Mouse (Mus musculus) heart, postnatal 0 days (tissue): ENCODE measurements around the gene Grasp. TPM values are rescaled to one million over a fixed set of nuclear protein-coding genes. Genes with fewer than 3 reads are reported as not detected.

Source experiments
- ATAC-seq: fragments of 200-750 bp; cut with Nextera tagmentation; 2 replicates; pipeline ENCODE4 v1.8.0; 2017; ENCODE audit warnings: low read depth, moderate number of reproducible peaks, moderate library complexity; ENCODE audit not compliant: insufficient read depth
- DNase-seq: peaks from one replicate; pipeline ENCODE4 v3.0.0-alpha.2; 2016; ENCODE audit warnings: low spot score
- H3K27ac ChIP-seq: fragments of 300-500 bp; sonication (generic); 2 replicates; pipeline ENCODE4 v1.5.1; 2014; ENCODE audit warnings: low read depth, mild to moderate bottlenecking
- H3K27me3 ChIP-seq: fragments of 300-500 bp; sonication (generic); 2 replicates; pipeline ENCODE4 v1.6.1; 2014; ENCODE audit warnings: low read length, mixed read lengths; ENCODE audit not compliant: control insufficient read depth, insufficient read depth
- H3K36me3 ChIP-seq: fragments of 300-500 bp; sonication (generic); replicated peaks from 2 replicates; pipeline ENCODE4 v1.6.1; 2014; ENCODE audit warnings: low read length, mixed read lengths; ENCODE audit not compliant: control insufficient read depth, insufficient read depth
- H3K4me1 ChIP-seq: fragments of 300-500 bp; sonication (generic); 2 replicates; pipeline ENCODE4 v1.6.1; 2014; ENCODE audit warnings: antibody characterized with exemption; ENCODE audit not compliant: control insufficient read depth, insufficient read depth
- H3K4me2 ChIP-seq: fragments of 300-500 bp; sonication (generic); 2 replicates; pipeline ENCODE4 v1.6.1; 2014; ENCODE audit warnings: low read depth, mild to moderate bottlenecking, low read length, moderate library complexity
- H3K4me3 ChIP-seq: fragments of 300-500 bp; sonication (generic); 2 replicates; pipeline ENCODE4 v1.5.1; 2014; ENCODE audit warnings: low read depth, low read length
- H3K9ac ChIP-seq: fragments of 300-500 bp; sonication (generic); replicated peaks from 2 replicates; pipeline ENCODE4 v1.6.1; 2014; ENCODE audit warnings: low read depth, low read length, mixed read lengths
- H3K9me3 ChIP-seq: fragments of 300-500 bp; sonication (generic); replicated peaks from 2 replicates; pipeline ENCODE4 v1.6.1; 2016; ENCODE audit warnings: low read length; ENCODE audit not compliant: control insufficient read depth
- CTCF ChIP-seq: IDR thresholded peaks from 2 replicates; pipeline ENCODE4 v1.5.1; 2016; ENCODE audit warnings: antibody characterized with exemption, control low read depth, low read depth
- EP300 ChIP-seq: IDR thresholded peaks from 2 replicates; pipeline ENCODE4 v1.6.1; 2016; ENCODE audit warnings: antibody characterized with exemption, low read depth
- WGBS: fragments of 180-500 bp; shearing (Covaris S2); extraction: QIAGEN DNeasy Blood & Tissue Kit; methylation state at CpG from one replicate; pipeline ENCODE4 v1.1.7; 2014; 5-methylcytosine and 5-hydroxymethylcytosine counted together
- polyA plus RNA-seq: library from polyadenylated mRNA; unstranded; fragments of >200 nt; fragmentation: Nextera tagmentation; extraction: Ambion mirVana; gene quantifications from 2 replicates; pipeline ENCODE4 v1.2.1, GENCODE M21; 2015
- total RNA-seq: library from RNA; depleted of rRNA; stranded (reverse); fragments of >200 nt; gene quantifications from 2 replicates; pipeline ENCODE4 v1.2.3, GENCODE M21; 2014; ENCODE audit warnings: low replicate concordance; rRNA removed

Grasp gene
- 8.0 and 21.3 TPM in 2 replicates for total RNA-seq
- polyA plus RNA-seq, result 2.0 and 2.3 TPM in 2 replicates

DNA sequence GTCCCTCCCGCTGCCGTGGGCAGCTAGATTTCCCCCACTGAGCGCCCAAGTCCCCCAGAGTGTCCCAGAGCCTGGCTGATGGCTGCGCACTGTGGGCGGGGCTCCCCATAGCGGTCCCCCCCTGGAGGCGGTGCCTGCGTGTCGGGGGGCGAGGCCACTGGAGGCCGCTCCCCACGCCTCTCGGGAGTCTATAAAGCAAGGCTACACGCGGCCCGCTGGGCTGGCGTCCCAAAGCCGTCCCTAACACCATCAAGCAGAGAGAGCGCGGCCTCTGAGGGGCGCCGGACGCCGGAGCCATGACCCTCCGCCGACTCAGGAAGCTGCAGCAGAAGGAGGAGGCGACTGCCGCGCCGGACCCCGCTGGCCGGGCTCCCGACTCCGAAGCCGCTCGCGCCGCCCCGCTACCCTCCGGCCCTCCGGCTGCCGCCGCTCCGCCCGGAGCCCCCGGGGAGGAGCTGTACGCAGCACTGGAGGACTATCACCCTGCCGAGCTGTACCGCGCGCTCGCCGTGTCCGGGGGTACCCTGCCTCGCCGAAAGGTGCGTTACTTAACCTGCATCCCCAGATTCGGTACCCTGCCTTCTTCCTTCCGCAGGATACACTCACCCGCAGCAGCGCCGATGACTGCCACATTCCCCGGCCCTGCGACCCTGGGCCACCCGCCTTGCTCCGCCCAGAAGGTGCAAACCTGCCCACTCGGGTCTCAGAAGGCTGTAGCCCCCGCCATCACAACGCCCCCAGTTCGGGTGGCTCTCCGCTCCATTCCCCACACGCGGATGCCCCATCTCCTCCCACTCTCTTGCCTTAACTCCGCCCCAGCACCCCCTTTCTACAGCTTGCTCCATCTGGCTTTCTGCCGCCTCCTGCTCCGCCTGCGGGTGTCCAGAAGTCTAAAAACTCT, at the start of gene Grasp:
Gene Grasp, plus strand, starts transcription at position 183 of the 901 bp plus-strand sequence.
- TF ChIP-seq EP300 (no peak), CTCF (no peak)
- H3K9ac ChIP-seq, result peak within 1 kb of the TSS; percentile 75
- peak within 1 kb of the TSS; percentile 93 for H3K4me2 ChIP-seq
- H3K9me3 ChIP-seq, result no peaks in the 10 kb centered on the region
- peak within 1 kb of the TSS; percentile 86 for H3K4me3 ChIP-seq
- DNase-seq (peak; percentile 86), ATAC-seq (peak; percentile 89)
- peaks cover 4% of the 10 kb centered on the region; the same call in 1 of the 2 replicates for H3K27me3 ChIP-seq
- 0 out of 2 replicates have a peak, but pooled peaks cover 5% of the 10 kb centered on the region for H3K4me1 ChIP-seq
- under 1% methylated on average over 63 of the region's 77 CpGs for WGBS
- H3K36me3 ChIP-seq, result peaks cover 5% of the 10 kb centered on the region; the same call in 1 of the 2 replicates
- peak within 1 kb of the TSS; percentile 82 for H3K27ac ChIP-seq

DNA sequence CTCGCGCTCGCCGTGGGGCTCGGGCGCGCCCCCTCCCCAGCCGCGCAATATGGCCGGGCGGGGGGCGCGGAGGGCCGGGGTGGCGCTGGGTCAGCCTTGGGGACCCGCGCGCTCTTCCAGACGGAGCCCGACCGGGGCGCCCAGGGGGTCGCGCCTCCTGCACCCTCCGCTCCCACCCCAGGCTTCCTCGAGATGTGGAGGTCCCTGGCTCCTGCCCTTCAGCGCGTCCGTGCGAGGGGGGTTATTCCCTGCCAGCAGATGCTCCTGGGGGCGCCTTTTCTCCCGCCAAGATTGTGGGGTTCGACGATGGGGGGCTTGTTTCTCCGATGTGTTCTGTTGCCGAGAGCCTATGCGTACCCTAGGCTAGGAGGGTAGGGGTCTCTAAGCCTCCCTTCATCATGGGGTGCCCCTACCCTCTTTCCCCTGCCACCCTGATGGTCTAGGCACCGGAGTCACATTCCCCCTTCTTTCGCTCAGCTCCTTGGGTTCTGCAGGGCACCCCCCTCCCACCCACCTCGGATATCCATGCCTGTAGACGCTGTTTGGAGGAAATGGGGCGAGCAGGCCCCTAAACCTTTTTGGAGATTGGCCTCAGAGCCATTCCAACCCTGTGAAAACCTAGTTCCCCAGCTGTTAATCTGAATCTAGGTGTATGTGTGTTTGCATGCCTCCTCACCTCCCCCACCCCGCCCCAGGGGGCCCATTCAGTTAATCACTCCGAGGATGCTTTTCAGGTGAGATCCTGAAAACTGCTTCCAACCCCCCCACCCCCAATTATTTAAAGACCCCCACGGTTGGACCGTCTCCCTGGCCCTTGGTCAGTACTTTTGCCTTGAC, 49.5 kb upstream of the Grasp start:
- H3K27me3 ChIP-seq, result no peaks in the 10 kb centered on the region
- H3K36me3 ChIP-seq, result no peaks in the 10 kb centered on the region
- peak overlapping the region; percentile 96 for H3K9ac ChIP-seq
- peak overlapping the region; percentile 83 for H3K4me2 ChIP-seq
- H3K27ac ChIP-seq, result peak overlapping the region; percentile 90
- peak; percentile 22 for ATAC-seq
- TF ChIP-seq CTCF (no peak), EP300 (no peak)
- H3K9me3 ChIP-seq, result no peaks in the 10 kb centered on the region
- H3K4me1 ChIP-seq, result peaks cover 47% of the 10 kb centered on the region
- peak overlapping the region; percentile 97 for H3K4me3 ChIP-seq
- 1% methylated on average over 28 of the region's 46 CpGs for WGBS
- DNase-seq, result no peak

DNA sequence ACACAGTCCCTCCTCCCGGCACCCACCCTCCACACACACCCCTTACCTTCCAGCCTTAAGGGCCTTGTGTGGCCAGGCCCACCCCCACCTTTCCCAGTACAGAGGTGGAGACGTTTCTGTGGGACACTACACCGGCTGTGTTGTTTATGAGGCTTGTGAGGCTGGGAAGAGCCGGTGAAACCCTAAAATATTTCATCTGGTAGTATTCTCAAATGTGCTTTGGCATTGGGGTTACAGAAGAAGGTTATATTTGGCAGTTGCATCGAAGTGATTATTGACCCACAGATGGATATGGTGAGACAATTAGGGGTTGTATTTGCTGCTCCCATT, 48.9 kb upstream of the Grasp start:
- ATAC-seq (no peak), DNase-seq (no peak)
- TF ChIP-seq CTCF (no peak), EP300 (no peak)
- WGBS, result 13% methylated on average over 5 of the region's 5 CpGs
- peak overlapping the region; percentile 90 for H3K27ac ChIP-seq
- H3K4me2 ChIP-seq, result peak overlapping the region; percentile 83
- H3K4me3 ChIP-seq, result peak overlapping the region; percentile 97
- H3K9ac ChIP-seq, result peak overlapping the region; percentile 96
- no peaks in the 10 kb centered on the region for H3K9me3 ChIP-seq
- no peaks in the 10 kb centered on the region for H3K27me3 ChIP-seq
- H3K36me3 ChIP-seq, result no peaks in the 10 kb centered on the region
- peaks cover 47% of the 10 kb centered on the region for H3K4me1 ChIP-seq

DNA sequence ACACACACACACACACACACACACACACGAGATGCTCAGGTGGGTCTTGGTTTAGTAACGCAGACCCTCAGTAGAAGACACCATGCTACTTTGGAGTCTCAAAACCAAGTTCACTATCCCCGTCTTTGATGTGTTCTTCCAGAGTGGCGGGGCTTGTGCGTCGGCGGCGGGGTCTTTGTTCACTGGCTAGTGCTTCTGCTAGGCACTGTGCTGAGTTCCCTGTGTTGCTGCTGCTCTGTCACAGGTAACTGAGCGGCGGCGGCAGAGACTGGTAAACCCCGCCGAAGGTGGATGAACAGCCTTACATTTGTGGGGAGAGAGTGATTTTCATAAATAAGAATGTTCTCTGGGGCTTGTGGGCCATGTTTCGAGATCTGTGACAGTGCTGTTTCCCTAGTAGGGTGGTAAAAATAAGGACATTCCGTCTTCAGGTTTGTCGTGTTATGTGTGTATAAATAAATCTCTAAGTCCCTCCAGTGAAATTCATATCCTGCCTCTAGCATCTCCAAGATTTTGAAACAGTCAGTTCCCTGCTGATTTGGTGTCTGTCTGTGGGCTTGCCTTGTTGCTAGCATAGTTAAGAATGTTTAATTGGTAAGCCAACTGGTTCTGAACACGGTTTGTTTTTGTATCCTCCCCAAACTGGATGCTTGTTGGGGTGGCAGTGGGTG, 48.2 kb upstream of the Grasp start:
- H3K4me2 ChIP-seq, result peak overlapping the region; percentile 83
- peaks cover 50% of the 10 kb centered on the region for H3K4me1 ChIP-seq
- ATAC-seq (no peak), DNase-seq (no peak)
- no peaks in the 10 kb centered on the region for H3K27me3 ChIP-seq
- no peaks in the 10 kb centered on the region for H3K36me3 ChIP-seq
- TF ChIP-seq EP300 (no peak), CTCF (no peak)
- H3K9me3 ChIP-seq, result no peaks in the 10 kb centered on the region
- peak overlapping the region; percentile 96 for H3K9ac ChIP-seq
- H3K27ac ChIP-seq, result peak overlapping the region; percentile 90
- peak overlapping the region; percentile 97 for H3K4me3 ChIP-seq
- 18% methylated on average over 17 of the region's 17 CpGs for WGBS

DNA sequence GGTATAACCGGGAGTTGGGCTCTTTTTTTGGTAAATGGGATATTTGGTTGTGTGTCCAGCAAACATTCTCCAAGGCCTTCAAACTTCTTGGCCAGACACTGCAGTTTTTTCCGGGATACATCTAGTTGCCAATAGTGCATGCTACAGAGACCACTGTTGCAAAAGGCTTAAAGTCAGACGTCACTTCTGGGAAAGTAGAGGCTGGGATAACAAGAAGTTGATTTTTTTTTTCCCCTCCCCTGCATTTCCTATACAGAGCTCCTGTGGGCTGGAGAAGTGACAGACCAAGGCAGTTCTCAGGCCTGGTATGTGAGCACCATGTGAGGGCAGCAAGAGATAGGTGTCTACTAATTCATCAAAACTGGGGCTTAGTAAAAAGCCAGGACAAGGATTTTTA, 47.7 kb upstream of the Grasp start:
- Histone ChIP-seq H3K4me1 (peaks cover 56% of the 10 kb centered on the region), H3K27ac (peak overlapping the region; percentile 90), H3K9me3 (no peaks in the 10 kb centered on the region), H3K4me3 (no peak overlapping the region), H3K27me3 (no peaks in the 10 kb centered on the region), H3K36me3 (no peaks in the 10 kb centered on the region), H3K4me2 (peak overlapping the region; percentile 83), H3K9ac (peak overlapping the region; percentile 96; the same call in 1 of the 2 replicates)
- TF ChIP-seq EP300, result no peak
- TF ChIP-seq CTCF, result no peak
- ATAC-seq, result no peak
- 25% methylated on average over 3 of the region's 3 CpGs for WGBS
- DNase-seq, result peak; percentile 54
